Mouse (Mus musculus) embryo, embryonic 10 days (tissue): ENCODE measurements around the gene Tcf7l2.

Source experiments
- DNase-seq: peaks from one replicate; pipeline ENCODE4 v3.0.0-alpha.2; 2015; ENCODE audit warnings: low spot score

Tcf7l2 gene

DNA sequence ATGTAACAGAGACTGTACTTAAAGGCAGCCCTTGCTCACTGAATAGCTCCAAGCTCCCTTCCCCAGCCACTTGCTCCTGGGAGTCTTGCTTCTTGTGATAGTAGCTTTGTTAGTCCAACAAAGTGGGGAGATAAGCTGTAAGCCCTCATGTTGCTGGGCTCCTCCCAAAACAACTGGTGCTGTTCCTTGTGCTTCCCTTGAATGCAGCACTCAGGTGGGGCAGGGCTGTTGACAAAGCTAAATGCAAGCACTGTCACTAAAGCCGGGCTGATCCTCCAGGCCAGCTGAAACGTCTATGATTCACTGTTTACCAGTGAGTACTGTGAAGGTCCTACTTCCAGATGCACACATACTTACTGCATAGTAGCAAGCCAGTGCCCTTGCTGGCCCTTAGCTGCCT is 120.1 kb downstream of the Tcf7l2 start:
- DNase-seq, result no peak

DNA sequence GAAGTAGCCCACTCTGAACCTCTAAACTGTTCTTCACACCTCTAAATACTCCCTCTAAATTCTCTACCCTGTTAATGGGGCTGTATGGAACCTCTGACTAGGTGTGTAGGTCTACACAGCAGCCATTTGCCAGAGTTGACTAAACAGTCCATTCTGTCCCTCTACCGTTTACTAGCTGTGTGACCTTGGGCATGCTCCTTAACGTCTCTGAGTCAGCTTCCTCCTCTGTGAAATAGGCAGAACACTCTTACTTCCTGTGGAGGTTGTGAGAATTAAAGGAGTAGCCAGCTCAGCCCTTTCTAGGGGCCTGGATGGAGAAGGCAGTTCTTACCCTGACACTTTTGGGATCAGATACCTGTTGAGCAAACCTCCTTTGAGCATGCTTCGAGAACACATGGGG is 120.9 kb downstream of the Tcf7l2 start:
- no peak for DNase-seq

- DNase-seq, result no peak
These were observed 123.4 kb downstream of the Tcf7l2 start for GRCm38 (mm10) chr19:55865049-55865448.

- peak; percentile 32 for DNase-seq
These were observed 124.4 kb downstream of the Tcf7l2 start for GRCm38 (mm10) chr19:55865774-55866578.

DNA sequence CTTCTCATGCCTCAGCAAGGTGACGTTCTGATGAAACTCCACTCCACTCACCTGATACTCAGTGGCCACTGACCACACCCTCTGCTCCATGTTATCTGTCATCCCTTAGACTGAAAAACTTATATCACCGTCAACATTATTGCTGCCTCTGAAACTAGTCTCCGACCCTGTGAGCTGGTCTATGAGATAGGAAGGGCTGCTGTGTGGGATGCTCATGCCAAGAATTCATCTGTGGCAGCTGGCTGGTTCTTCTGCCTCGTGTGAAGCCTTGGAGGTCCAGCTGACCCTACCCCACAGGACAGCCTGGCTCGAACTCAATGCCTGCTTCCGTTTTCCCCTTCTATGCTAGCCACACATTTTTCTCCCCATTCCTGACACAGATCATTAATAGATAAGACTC is 125.6 kb downstream of the Tcf7l2 start:
- no peak for DNase-seq

DNA sequence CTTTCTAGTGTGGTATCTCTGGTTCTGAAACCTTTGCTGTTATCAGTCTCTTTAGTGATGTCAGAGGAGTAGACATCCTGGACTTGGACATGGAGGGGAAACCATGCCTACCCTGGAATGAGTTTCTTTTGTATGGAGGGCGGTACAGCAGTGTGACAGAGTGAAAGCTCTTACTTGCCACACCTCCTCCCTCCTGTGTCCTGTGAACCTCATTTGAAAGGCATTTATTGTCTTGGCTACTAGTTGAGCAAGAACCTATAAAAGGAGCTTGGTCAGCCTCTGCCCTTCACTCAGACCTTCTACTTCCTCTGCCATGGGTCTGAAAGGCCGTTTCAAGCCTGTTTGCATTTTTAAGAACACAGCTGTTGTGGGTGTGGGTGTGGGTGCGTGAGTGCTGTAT is 126.3 kb downstream of the Tcf7l2 start:
- DNase-seq, result no peak

GRCm38 (mm10) chr19:55868597-55868996 is 127.0 kb downstream of the Tcf7l2 start:
- DNase-seq, result no peak

GRCm38 (mm10) chr19:55870825-55871224 is 129.2 kb downstream of the Tcf7l2 start:
- no peak for DNase-seq

- no peak for DNase-seq
These were observed 129.9 kb downstream of the Tcf7l2 start for GRCm38 (mm10) chr19:55871496-55871895.

DNA sequence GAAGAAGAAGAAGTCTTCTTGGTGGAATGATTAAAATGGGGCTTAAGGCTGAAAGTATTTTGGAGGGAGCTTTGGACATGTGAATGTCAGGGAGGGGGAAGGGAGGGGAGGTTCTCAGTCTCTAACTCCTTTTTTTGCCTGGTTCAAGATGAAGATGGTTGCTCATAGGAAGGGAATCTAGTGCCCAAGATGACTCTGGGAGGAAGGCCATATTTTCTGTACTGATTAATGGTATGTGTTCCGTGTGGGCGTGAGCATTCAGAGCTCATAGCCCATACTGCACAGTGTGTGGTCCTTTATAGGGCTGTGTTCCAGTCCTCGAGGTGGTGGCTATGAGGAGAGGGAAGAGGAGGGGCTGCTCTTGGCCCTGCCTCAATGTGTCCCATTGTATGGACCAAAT is 131.6 kb downstream of the Tcf7l2 start:
- no peak for DNase-seq

- DNase-seq, result no peak
These were observed 134.9 kb downstream of the Tcf7l2 start for GRCm38 (mm10) chr19:55876501-55876900.

DNA sequence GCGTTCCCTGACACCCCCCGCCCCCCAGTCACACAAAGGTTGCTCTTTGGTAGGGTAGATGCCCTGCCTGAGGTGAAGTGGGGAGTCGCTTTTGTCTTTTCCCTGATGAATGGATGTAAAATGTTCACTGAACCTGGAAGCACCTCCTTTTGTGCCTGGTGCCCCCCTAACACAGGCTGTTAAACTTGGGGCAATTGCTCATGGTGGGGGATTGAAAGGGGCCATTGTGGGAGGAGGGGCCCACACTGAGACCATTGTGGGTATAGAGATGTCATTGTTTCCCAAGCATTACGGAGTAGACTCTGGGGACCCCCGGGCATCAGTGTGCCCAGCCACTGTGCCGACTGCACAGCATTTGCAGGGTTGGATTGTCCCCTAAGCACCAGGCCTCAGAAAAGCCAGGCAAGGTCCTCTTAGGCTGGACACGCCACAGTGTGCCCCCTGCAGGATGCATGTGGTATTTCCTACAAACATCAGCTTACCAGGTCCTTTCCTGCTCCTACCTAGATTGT is 135.8 kb downstream of the Tcf7l2 start:
- DNase-seq, result peak; percentile 90

DNA sequence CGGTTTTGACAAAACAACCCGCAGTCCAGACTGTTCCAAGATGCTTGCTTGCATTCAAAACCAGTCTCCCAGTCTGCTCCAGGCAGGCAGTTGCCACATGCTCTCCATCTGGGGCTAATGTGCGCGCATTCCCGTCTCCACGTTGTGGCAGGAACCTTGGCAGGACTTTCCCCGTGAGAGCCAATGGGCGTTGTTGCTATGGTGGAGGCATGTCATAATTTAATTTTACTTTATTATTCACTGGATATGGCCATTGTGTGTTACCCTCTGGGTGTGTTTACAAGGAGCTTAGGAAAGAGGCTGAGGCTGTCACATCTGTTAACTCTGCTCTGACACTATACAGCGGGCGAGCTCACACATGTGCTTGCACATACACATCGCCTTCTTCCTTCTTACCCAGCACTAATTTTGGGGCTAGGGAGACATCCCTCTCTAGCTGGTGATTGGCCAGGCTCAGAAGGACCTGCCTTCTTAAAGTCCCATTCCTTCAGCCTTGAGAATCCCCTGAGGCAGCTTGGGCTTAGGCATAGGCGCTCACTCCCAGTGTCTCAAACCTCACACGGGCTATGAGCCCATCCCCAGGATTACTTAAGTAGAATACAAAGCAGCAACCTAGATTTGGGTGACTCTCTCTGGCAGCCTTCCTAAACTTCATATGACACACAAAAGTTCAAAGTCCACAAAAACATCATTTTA is 139.2 kb downstream of the Tcf7l2 start:
- DNase-seq, result no peak

DNA sequence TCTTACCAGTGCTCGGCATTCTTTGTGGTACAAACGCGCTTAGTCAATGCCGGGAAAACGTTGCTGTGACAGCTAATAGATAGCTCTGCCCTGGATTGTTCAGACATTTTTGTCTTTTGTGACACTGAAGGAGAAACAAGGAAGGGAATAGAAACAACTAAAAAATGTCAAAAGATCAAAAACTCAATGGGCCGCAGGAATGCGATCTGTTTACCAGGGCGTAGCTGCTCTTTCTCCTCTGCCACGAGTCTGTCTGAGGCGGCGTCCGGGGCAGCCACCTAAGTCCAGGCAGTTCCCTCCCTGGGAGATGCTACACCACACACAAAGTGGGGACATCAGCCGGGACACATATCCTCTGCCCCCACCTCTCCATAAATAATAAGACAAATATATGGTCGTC is 144.9 kb downstream of the Tcf7l2 start:
- no peak for DNase-seq

- DNase-seq, result no peak
These were observed 150.1 kb downstream of the Tcf7l2 start for GRCm38 (mm10) chr19:55891692-55892183.

- DNase-seq, result no peak
These were observed 151.9 kb downstream of the Tcf7l2 start for GRCm38 (mm10) chr19:55893557-55893956.

DNA sequence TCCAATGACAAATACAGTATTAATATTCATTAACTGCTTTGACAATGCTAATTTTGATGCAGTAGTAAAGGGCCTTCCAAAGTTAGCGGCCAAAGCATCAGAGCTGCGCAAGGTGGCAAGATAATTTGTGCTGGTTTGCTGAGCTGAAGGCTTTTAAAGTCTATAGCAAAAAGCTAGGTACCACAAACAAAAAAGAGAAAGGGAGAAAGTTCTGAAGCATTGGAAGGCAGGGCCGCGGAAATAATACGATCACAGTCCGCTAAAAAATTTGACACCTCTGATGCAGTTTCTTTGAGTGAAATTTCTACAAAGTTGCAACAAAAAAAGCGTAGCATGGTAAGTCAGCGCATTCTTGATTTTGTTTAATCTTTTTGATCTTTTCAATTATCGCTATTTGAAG is 152.8 kb downstream of the Tcf7l2 start:
- no peak for DNase-seq

GRCm38 (mm10) chr19:55895317-55895716 is 153.7 kb downstream of the Tcf7l2 start:
- peak; percentile 89 for DNase-seq

DNA sequence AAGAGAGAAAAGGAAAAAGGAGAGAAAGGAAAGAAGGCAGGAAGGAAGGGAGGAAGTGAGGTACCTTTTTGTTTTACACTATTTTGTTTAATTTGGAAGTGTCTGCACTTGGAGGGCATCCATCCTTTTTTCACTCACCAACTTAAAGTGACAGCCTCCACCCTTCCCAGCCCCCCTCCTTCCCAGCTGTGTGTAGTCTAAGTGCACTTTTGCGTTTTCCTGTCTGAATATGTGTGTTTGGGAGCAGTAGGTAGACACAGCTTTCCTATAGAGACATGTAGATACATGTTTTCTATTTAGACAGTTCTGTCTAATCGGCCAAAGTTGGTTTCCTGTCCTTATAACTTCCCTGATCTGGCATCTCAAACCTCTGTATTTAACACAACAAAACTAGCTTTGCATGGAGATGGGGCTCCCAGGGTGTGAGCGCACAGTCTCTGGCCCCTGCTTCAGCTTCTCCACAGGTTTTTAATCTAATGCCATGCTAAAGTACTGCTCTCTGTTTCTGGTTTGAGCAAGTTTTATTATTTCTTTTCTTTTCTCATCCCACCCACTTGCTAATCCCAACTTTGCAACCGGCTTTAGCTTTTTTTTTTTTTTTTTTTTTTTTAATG is 154.3 kb downstream of the Tcf7l2 start:
- DNase-seq, result no peak

DNA sequence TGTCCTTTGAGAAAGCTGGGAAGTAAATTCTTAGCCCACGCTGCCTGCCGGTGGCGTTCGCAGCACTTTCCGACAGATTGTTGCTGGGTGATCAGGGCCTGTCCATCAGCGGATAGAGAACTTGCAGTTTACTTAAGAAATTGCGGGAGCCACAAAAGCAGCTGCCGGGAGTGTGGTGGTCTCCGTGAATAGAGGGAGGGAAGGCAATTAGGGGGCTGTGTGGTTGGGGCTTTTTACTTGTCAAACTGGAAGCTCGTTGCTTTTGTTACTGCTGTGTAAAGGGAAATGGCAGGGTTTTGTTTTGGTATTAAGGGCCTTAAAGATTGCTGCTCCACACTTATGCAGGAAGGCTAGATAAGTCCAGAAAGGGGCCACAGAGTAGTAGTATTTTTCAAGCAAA is 155.0 kb downstream of the Tcf7l2 start:
- peak; percentile 80 for DNase-seq

GRCm38 (mm10) chr19:55902573-55903385 is 161.2 kb downstream of the Tcf7l2 start:
- peak; percentile 68 for DNase-seq

- DNase-seq, result peak; percentile 70
These were observed 167.4 kb downstream of the Tcf7l2 start for GRCm38 (mm10) chr19:55909039-55909438.
